Mouse (Mus musculus) intestine, embryonic 16.5 days (tissue): Measurements from ENCODE around the gene Slc2a10. TPM values are rescaled to one million over a fixed set of nuclear protein-coding genes. Genes with fewer than 3 reads are reported as not detected.
A peak's percentile ranks its signal among the peaks of the same experiment; 100 is the strongest.
"Not testable (repeated sequence)": the region's sequence is repeated elsewhere in the genome, so short reads cannot be mapped to it uniquely, and the experiment has no call there.

Experiments
- ATAC-seq: fragments of 200-750 bp; cut with Nextera tagmentation; 2 replicates; pipeline ENCODE4 v1.8.0; 2017; ENCODE audit warnings: moderate TSS enrichment, moderate library complexity
- H3K27ac ChIP-seq: fragments of 300-500 bp; sonication (generic); 2 replicates; pipeline ENCODE4 v1.5.1; 2014; ENCODE audit warnings: mild to moderate bottlenecking, low read length
- H3K27me3 ChIP-seq: fragments of 300-500 bp; sonication (generic); replicated peaks from 2 replicates; pipeline ENCODE4 v1.6.1; 2014; ENCODE audit warnings: low read length, control low read depth, mixed read lengths; ENCODE audit not compliant: control insufficient read depth, insufficient read depth
- H3K36me3 ChIP-seq: fragments of 300-500 bp; sonication (generic); 2 replicates; pipeline ENCODE4 v1.6.1; 2014; ENCODE audit warnings: low read length, control low read depth; ENCODE audit not compliant: control insufficient read depth, insufficient read depth
- H3K4me1 ChIP-seq: fragments of 300-500 bp; sonication (generic); 2 replicates; pipeline ENCODE4 v1.6.1; 2014; ENCODE audit warnings: low read length, control low read depth, mixed read lengths; ENCODE audit not compliant: control insufficient read depth, insufficient read depth
- H3K4me2 ChIP-seq: fragments of 300-500 bp; sonication (generic); 2 replicates; pipeline ENCODE4 v1.6.1; 2014; ENCODE audit warnings: low read depth, low read length, control low read depth
- H3K4me3 ChIP-seq: fragments of 300-500 bp; sonication (generic); 2 replicates; pipeline ENCODE4 v1.5.1; 2014; ENCODE audit warnings: mild to moderate bottlenecking, low read length
- H3K9ac ChIP-seq: fragments of 300-500 bp; sonication (generic); 2 replicates; pipeline ENCODE4 v1.6.1; 2014; ENCODE audit warnings: low read depth, low read length
- H3K9me3 ChIP-seq: fragments of 300-500 bp; sonication (generic); 2 replicates; pipeline ENCODE4 v1.6.1; 2016; ENCODE audit warnings: low read length, control low read depth; ENCODE audit not compliant: control insufficient read depth
- WGBS: fragments of 180-500 bp; shearing (Covaris S2); extraction: QIAGEN DNeasy Blood & Tissue Kit; methylation state at CpG from one replicate; pipeline ENCODE4 v1.1.7; 2014; 5-methylcytosine and 5-hydroxymethylcytosine counted together
- polyA plus RNA-seq: library from polyadenylated mRNA; unstranded; fragments of >200 nt; fragmentation: Nextera tagmentation; extraction: Ambion mirVana; gene quantifications from 2 replicates; pipeline ENCODE4 v1.2.1, GENCODE M21; 2015

Slc2a10 gene
- polyA plus RNA-seq, 1 experiment from 2014 or later = 5.3 TPM

GRCm38 (mm10) chr2:165496251-165496650 is 7.3 kb upstream of the Slc2a10 start:
- H3K4me3 ChIP-seq = no peak overlapping the region
- H3K9me3 ChIP-seq = no peaks in the 10 kb centered on the region
- H3K27ac ChIP-seq = no peak overlapping the region
- H3K36me3 ChIP-seq = no peaks in the 10 kb centered on the region
- H3K9ac ChIP-seq = no peak overlapping the region
- no peak overlapping the region for H3K4me2 ChIP-seq
- H3K27me3 ChIP-seq = no peaks in the 10 kb centered on the region
- peaks cover 8% of the 10 kb centered on the region for H3K4me1 ChIP-seq
- ATAC-seq = no peak

GRCm38 (mm10) chr2:165497706-165498275 is 5.8 kb upstream of the Slc2a10 start:
- no peaks in the 10 kb centered on the region for H3K27me3 ChIP-seq
- ATAC-seq = no peak
- no peak overlapping the region for H3K4me3 ChIP-seq
- no peak overlapping the region for H3K9ac ChIP-seq
- no peak overlapping the region for H3K27ac ChIP-seq
- H3K36me3 ChIP-seq = no peaks in the 10 kb centered on the region
- WGBS = 59% methylated on average over 2 of the region's 2 CpGs
- H3K4me1 ChIP-seq = peaks cover 4% of the 10 kb centered on the region
- H3K9me3 ChIP-seq = no peaks in the 10 kb centered on the region
- H3K4me2 ChIP-seq = no peak overlapping the region

- no peak overlapping the region for H3K4me3 ChIP-seq
- no peak for ATAC-seq
- no peak overlapping the region for H3K9ac ChIP-seq
- H3K27ac ChIP-seq = no peak overlapping the region
- 54% methylated on average over 6 of the region's 6 CpGs for WGBS
- peaks cover 10% of the 10 kb centered on the region for H3K4me1 ChIP-seq
- H3K4me2 ChIP-seq = no peak overlapping the region
- no peaks in the 10 kb centered on the region for H3K36me3 ChIP-seq
- H3K9me3 ChIP-seq = no peaks in the 10 kb centered on the region
- H3K27me3 ChIP-seq = no peaks in the 10 kb centered on the region
Observed at GRCm38 (mm10) chr2:165498816-165499215, 4.8 kb upstream of the Slc2a10 start.

- H3K27ac ChIP-seq = no peak overlapping the region
- no peaks in the 10 kb centered on the region for H3K36me3 ChIP-seq
- no peak overlapping the region for H3K4me2 ChIP-seq
- H3K4me3 ChIP-seq = no peak overlapping the region
- H3K9me3 ChIP-seq = no peaks in the 10 kb centered on the region
- no peaks in the 10 kb centered on the region for H3K27me3 ChIP-seq
- peaks cover 11% of the 10 kb centered on the region; the same call in 1 of the 2 replicates for H3K4me1 ChIP-seq
- ATAC-seq = no peak
- H3K9ac ChIP-seq = no peak overlapping the region
- 58% methylated on average over 9 of the region's 9 CpGs for WGBS
Observed at GRCm38 (mm10) chr2:165509686-165510085, 6.1 kb downstream of the Slc2a10 start.

GRCm38 (mm10) chr2:165510466-165510865 is 6.9 kb downstream of the Slc2a10 start:
- H3K27ac ChIP-seq = no peak overlapping the region
- WGBS = 59% methylated on average over 5 of the region's 5 CpGs
- no peaks in the 10 kb centered on the region for H3K36me3 ChIP-seq
- no peaks in the 10 kb centered on the region for H3K9me3 ChIP-seq
- peaks cover 11% of the 10 kb centered on the region; the same call in 1 of the 2 replicates for H3K4me1 ChIP-seq
- no peak overlapping the region for H3K4me3 ChIP-seq
- H3K9ac ChIP-seq = no peak overlapping the region
- H3K4me2 ChIP-seq = no peak overlapping the region
- no peak for ATAC-seq
- no peaks in the 10 kb centered on the region for H3K27me3 ChIP-seq

- not testable (repeated sequence) for H3K4me2 ChIP-seq, H3K27me3 ChIP-seq, H3K9me3 ChIP-seq, H3K4me3 ChIP-seq, H3K36me3 ChIP-seq, ATAC-seq, H3K9ac ChIP-seq, H3K27ac ChIP-seq
- 82% methylated on average over 2 of the region's 2 CpGs for WGBS
- peaks cover 11% of the 10 kb centered on the region; the same call in 1 of the 2 replicates for H3K4me1 ChIP-seq
Observed at GRCm38 (mm10) chr2:165510914-165511458, 7.4 kb downstream of the Slc2a10 start.

- H3K27ac ChIP-seq, H3K4me2 ChIP-seq: not testable (repeated sequence)
Observed at GRCm38 (mm10) chr2:165511530-165511929, 7.9 kb downstream of the Slc2a10 start.

GRCm38 (mm10) chr2:165512426-165512825 is 8.8 kb downstream of the Slc2a10 start:
- H3K4me3 ChIP-seq = no peak overlapping the region
- H3K9ac ChIP-seq = no peak overlapping the region
- no peaks in the 10 kb centered on the region for H3K9me3 ChIP-seq
- 11% methylated on average over 7 of the region's 7 CpGs for WGBS
- no peak overlapping the region for H3K4me2 ChIP-seq
- no peaks in the 10 kb centered on the region for H3K27me3 ChIP-seq
- no peaks in the 10 kb centered on the region for H3K36me3 ChIP-seq
- H3K27ac ChIP-seq = no peak overlapping the region
- H3K4me1 ChIP-seq = peaks cover 11% of the 10 kb centered on the region; the same call in 1 of the 2 replicates
- no peak for ATAC-seq

More at GRCm38 (mm10) chr2:165511530-165511929, 7.9 kb downstream of the Slc2a10 start:
- not testable (repeated sequence) for H3K36me3 ChIP-seq, H3K4me3 ChIP-seq, H3K9me3 ChIP-seq, ATAC-seq, H3K27me3 ChIP-seq, H3K9ac ChIP-seq
- 83% methylated on average over 4 of the region's 4 CpGs for WGBS
- peaks cover 11% of the 10 kb centered on the region; the same call in 1 of the 2 replicates for H3K4me1 ChIP-seq

- Histone ChIP-seq H3K9me3 (no peaks in the 10 kb centered on the region), H3K27me3 (no peaks in the 10 kb centered on the region), H3K4me1 (peaks cover 11% of the 10 kb centered on the region; the same call in 1 of the 2 replicates), H3K36me3 (no peaks in the 10 kb centered on the region), H3K4me3 (no peak overlapping the region), H3K9ac (no peak overlapping the region), H3K27ac (no peak overlapping the region), H3K4me2 (no peak overlapping the region)
- peak; percentile 40 for ATAC-seq
- 27% methylated on average over 11 of the region's 11 CpGs for WGBS
Observed at GRCm38 (mm10) chr2:165512870-165513600, 9.4 kb downstream of the Slc2a10 start.
